Mouse (Mus musculus): ENCODE results near the gene Hprt. TPM values are rescaled to one million over a fixed set of nuclear protein-coding genes. Genes with fewer than 3 reads are reported as not detected.
A peak's percentile ranks its signal among the peaks of the same experiment; 100 is the strongest.
"Not testable (repeated sequence)": the region's sequence is repeated elsewhere in the genome, so short reads cannot be mapped to it uniquely, and the experiment has no call there.

Gene Hprt
- polyA plus RNA-seq, 1 experiment, result 93.6 TPM

DNA sequence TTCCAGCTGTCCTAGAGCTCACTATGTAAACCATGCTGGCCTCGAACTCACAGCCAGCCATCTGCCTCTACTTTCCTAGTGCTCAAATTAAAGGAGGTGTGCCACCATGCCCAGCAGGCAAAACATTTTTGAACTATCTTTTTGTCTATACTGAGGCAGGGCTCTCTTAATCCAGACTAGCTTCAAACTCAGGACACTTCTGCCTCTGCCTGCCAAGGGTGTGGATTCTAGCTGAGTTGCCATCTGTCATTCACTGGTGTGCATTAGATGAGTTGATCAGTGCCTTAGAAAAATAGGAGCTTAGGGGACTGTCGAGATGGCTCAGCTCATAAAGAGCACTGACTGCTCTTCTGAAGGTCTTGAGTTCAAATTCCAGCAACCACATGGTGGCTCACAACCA, 35.1 kb downstream of the Hprt start:
- Histone ChIP-seq H3K4me3 (ENCODE audit: insufficient read depth, low read depth, low read length) (no peak overlapping the region), H3K27ac (replicated peaks; ENCODE audit: low read depth, low read length) (no peak overlapping the region), H3K4me1 (ENCODE audit: control insufficient read depth, insufficient read depth, insufficient read length, low read length) (no peaks in the 10 kb centered on the region)

DNA sequence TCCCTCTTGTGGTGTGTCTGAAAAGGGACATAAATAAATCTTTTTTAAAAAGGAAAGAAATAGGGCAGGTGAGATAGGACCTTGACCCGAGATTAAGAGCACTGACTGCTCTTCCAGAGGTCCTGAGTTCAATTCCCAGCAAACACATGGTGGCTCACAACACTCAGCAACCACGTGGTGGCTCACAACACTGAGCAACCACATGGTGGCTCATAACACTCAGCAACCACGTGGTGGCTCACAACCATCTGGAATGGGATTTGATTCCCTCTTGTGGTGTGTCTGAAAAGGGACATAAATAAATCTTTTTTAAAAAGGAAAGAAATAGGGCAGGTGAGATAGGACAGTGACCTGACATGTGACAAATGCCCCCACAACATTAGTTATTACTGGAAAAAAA, 36.3 kb downstream of the Hprt start:
- not testable (repeated sequence) for H3K4me1 ChIP-seq (ENCODE audit: control insufficient read depth, insufficient read depth, insufficient read length, low read length); H3K27ac ChIP-seq (replicated peaks; ENCODE audit: low read depth, low read length); H3K4me3 ChIP-seq (ENCODE audit: insufficient read depth, low read depth, low read length)

DNA sequence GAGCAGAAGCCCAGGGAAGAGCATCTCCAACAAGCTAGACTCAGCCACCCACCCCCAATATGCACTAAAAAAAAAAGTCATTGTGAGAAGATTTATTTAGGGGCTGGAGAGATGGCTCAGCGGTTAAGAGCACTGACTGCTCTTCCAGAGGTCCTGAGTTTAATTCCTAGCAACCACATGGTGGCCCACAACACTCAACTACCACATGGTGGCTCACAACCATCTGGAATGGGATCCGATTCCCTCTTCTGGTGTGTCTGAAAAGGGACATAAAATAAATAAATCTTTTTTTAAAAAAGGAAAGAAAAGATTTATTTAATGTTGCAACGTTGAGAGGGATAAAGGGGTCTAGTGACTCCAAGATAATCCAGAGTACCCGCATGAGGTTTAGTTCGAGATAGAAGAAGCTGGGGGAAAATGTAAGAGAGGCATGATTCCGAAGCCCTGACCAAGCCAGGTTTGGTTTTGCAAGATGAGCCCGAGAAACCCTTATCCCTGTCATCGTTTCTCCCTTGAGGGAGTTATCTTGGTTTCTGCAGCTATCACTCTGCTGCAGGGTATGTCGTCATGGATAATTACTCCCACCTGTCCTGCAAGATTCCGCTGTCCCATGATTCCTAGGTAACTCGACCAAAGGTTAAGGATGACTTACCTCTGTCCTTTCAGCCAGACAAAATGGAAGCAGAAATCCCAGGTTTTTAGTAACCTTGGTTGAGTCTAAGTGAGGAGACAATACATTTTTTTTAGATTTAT, 37.7 kb downstream of the Hprt start:
- H3K4me1 ChIP-seq (ENCODE audit: control insufficient read depth, insufficient read depth, insufficient read length, low read length), result no peaks in the 10 kb centered on the region
- no peak overlapping the region for H3K27ac ChIP-seq (replicated peaks; ENCODE audit: low read depth, low read length)
- no peak overlapping the region for H3K4me3 ChIP-seq (ENCODE audit: insufficient read depth, low read depth, low read length)

DNA sequence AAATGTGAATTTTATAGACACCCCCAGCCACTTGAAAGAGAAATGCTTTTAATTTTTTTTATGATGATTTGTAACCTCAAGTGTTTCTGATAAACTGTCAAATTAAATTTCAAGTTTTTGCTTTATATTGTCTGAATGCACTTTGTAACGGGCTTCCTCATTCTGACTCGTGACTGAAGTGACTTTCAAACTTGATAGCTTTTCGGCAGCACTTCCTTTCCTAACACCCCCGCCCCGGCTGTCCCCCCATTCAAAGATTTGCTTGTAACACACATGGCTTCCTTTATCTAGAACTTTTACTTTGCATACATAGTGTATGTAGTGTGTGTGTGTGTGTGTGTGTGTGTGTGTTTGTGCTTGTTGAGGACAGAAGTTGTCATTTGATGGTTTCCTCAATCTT, 41.6 kb downstream of the Hprt start:
- H3K27ac ChIP-seq (replicated peaks; ENCODE audit: low read depth, low read length), result no peak overlapping the region
- H3K4me1 ChIP-seq (ENCODE audit: control insufficient read depth, insufficient read depth, insufficient read length, low read length), result no peaks in the 10 kb centered on the region
- no peak overlapping the region for H3K4me3 ChIP-seq (ENCODE audit: insufficient read depth, low read depth, low read length)

DNA sequence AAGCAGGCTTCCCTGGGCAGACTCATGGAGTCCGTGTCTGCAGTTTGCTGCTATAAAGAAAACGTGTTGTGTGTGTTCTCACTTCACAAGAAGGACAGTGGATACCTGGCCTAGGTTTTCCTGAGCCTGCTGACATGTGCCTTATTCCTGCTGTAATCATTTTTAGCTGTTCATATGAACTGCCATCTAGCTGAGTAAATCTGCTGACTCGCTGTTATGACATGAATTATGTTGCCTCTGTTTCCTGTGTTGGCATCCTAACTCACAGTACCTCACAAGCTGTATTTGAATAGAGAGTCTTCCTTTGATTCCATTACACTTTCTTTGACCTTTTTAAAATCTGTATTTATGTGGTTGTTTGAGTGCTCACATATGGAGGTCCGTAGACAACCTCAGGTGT, 50.3 kb downstream of the Hprt start:
- no peak overlapping the region for H3K27ac ChIP-seq (replicated peaks; ENCODE audit: low read depth, low read length)
- no peak overlapping the region for H3K4me3 ChIP-seq (ENCODE audit: insufficient read depth, low read depth, low read length)

DNA sequence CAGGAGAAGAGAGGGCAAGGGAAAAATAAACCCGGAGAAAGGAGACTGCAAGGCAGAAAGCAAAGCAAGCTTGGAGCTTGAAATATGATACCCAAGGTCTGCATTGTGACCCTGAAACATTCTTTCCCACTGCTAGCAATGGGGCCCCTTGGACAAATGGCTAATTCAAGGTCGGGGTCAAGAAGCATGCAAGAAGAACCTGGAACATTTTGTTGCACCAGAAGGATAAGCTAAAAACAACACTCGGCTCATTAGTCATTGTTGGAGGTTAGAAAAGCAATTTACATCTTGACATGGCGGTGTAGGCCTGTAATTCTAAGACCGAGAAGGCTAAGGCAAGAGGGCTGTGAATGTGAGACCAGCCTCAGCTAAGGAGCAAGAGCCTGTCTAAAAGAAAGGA, 51.7 kb downstream of the Hprt start:
- H3K4me3 ChIP-seq (ENCODE audit: insufficient read depth, low read depth, low read length), result no peak overlapping the region
- H3K27ac ChIP-seq (replicated peaks; ENCODE audit: low read depth, low read length), result no peak overlapping the region
- H3K4me1 ChIP-seq (ENCODE audit: control insufficient read depth, insufficient read depth, insufficient read length, low read length), result no peaks in the 10 kb centered on the region

More for the DNA sequence above, 50.3 kb downstream of the Hprt start:
- H3K4me1 ChIP-seq (ENCODE audit: control insufficient read depth, insufficient read depth, insufficient read length, low read length), result no peaks in the 10 kb centered on the region

DNA sequence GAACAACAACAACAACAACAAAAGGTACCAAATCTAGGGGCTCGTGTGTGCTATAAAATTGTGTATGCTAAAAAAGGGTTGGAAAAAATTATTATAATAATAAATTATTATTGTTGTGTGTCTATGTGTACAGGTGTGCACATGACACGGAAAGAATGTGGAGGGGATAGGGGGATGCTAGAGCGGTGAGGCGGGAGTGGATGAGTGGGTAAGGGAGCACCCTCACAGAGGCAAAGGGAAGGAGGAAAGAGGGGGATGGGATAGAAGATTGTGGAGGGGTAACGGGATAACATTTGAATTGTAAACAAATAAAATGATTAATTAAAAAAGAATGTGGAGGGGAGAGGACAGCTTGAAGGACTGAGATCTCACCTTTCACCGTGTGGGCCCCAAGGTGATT, 52.2 kb downstream of the Hprt start:
- H3K4me1 ChIP-seq (ENCODE audit: control insufficient read depth, insufficient read depth, insufficient read length, low read length), result no peaks in the 10 kb centered on the region
- H3K27ac ChIP-seq (replicated peaks; ENCODE audit: low read depth, low read length), result no peak overlapping the region
- no peak overlapping the region for H3K4me3 ChIP-seq (ENCODE audit: insufficient read depth, low read depth, low read length)

DNA sequence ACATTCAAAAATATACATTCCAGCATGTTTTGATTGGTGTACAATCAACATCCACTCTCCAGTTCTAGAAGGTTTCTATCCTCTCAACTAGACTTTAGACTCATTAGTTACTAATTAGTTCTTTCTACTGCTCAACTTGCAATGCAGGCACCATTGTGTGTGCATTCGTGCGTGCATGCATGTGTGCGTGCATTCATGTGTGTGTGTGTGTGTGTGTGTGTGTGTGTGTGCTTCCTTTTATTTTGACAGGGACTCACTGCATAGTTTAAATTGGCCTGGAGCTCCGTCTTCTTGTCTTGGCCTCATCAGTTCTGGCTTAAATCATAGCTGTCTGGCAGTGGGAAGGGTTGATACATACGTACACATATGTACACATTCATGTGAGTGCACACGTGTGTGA, 53.1 kb downstream of the Hprt start:
- Histone ChIP-seq H3K4me3 (ENCODE audit: insufficient read depth, low read depth, low read length) (no peak overlapping the region), H3K27ac (replicated peaks; ENCODE audit: low read depth, low read length) (no peak overlapping the region), H3K4me1 (ENCODE audit: control insufficient read depth, insufficient read depth, insufficient read length, low read length) (peaks cover 2% of the 10 kb centered on the region; the same call in 1 of the 2 replicates)

DNA sequence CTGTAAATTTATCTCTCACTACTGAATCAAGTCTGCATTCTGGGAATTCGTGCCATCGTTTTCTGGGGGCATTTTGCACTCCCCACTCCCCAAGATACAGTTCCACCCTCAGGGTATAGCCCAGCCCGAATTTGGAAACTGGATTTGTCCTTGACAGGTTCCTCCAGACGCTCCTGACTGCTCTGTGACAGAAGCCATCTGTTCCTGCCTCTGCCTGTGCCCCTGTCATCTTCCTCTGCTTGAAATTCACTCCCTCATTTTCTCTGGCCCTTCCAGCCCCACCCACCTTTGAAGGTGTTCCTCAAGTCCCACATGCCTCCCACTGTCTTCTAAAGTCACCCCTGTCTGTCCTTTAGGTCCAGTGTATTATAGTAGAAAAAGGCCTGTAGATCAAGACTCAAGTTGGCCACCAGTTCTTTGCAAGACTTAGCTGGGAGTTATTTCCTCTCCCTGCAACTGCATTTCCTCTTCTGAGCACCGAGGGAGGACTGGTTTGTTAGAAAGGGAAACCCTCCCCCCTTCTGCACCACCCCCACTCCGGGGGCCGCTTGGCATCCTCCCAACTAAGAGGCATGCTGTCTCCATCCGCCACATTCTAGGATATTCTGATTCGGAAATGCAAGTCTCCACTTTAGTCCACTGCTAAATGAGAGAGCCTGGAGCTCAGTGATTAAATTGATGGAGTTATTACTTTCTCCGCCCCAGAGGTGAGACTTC, 57.4 kb downstream of the Hprt start:
- Histone ChIP-seq H3K27ac (replicated peaks; ENCODE audit: low read depth, low read length) (peak overlapping the region; percentile 44), H3K4me1 (ENCODE audit: control insufficient read depth, insufficient read depth, insufficient read length, low read length) (peaks cover 2% of the 10 kb centered on the region; the same call in 1 of the 2 replicates), H3K4me3 (ENCODE audit: insufficient read depth, low read depth, low read length) (no peak overlapping the region)

DNA sequence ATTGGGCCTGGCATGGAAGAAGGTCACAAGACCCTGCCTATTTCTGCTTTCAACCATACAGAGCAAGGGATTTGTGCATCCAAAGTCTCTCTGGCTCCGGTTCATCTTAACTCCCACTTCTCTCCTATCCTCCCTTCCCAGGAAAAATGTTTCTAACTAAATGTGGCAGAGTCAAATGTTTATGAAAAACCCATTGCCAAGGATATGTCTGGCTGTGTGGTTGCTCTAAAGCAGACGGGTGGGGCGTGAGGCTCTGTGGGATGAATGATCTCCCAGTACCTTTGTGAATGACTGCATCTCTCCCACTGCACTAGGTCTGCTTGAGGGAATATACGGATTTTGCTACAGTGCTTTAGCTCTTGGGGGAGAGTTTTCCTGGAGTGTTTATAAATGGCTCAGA, 58.1 kb downstream of the Hprt start:
- Histone ChIP-seq H3K4me3 (ENCODE audit: insufficient read depth, low read depth, low read length) (no peak overlapping the region), H3K27ac (replicated peaks; ENCODE audit: low read depth, low read length) (peak overlapping the region; percentile 11; the same call in 1 of the 2 replicates), H3K4me1 (ENCODE audit: control insufficient read depth, insufficient read depth, insufficient read length, low read length) (peaks cover 2% of the 10 kb centered on the region; the same call in 1 of the 2 replicates)

DNA sequence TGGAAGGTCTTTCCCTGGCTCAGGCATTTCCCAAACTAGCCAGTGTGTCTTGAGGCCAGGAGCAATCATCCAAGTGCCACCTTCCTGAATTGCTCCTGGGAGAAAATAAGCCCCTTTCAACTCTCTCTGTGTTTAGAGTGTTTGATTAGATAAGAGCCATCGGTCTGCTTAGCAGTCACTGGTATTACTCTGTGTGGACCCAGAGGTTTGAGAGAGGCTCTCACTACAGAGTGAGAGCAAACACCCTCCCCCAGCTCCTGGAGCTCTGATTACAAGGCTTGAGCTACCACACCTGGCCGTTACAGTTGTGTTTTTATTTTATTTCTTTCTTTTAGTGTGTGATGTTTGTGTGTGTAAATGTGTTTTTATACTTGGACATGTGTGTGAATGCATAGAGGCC, 59.0 kb downstream of the Hprt start:
- Histone ChIP-seq H3K4me3 (ENCODE audit: insufficient read depth, low read depth, low read length) (no peak overlapping the region), H3K4me1 (ENCODE audit: control insufficient read depth, insufficient read depth, insufficient read length, low read length) (peaks cover 2% of the 10 kb centered on the region; the same call in 1 of the 2 replicates), H3K27ac (replicated peaks; ENCODE audit: low read depth, low read length) (no peak overlapping the region)

DNA sequence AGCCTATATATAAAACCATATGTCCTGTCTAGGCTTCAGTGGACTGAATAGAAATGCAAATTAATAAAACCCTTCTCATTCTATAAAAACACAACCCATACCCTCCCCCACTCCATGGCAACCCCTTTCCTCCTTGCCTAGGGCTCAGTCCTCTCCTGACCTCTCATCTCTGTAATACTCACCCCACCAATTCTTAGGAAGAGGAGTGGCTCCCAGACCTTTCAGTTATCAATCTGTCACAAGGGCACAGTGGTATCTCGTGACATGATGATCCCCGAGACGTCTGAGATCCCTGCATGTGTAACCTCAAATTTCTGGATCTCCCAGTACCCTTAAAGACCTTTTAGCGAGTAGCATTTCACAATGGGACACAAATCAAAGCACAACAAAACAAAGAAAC, 61.3 kb downstream of the Hprt start:
- Histone ChIP-seq H3K27ac (replicated peaks; ENCODE audit: low read depth, low read length) (no peak overlapping the region), H3K4me3 (ENCODE audit: insufficient read depth, low read depth, low read length) (no peak overlapping the region), H3K4me1 (ENCODE audit: control insufficient read depth, insufficient read depth, insufficient read length, low read length) (peaks cover 2% of the 10 kb centered on the region)

DNA sequence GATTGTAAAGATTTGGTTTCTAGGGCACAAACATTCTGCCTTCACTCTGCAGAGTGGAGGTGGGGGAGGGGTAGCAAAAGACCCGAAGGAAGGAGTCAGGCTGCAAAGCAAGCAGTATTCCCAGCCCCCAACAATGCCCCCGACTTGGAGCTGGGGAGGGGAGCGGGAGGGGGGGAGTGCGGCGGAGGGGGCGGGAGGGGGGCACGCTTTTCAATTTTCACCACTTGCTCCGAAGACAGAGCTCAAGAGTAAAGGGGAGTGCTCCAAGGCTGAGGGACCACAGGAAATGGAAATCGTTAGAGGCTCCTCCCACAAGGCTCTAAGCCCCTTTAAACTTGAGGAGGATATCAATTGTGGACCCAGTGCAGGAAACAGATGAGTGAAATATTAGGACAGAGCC, 62.4 kb downstream of the Hprt start:
- no peak overlapping the region for H3K4me3 ChIP-seq (ENCODE audit: insufficient read depth, low read depth, low read length)
- H3K4me1 ChIP-seq (ENCODE audit: control insufficient read depth, insufficient read depth, insufficient read length, low read length), result peaks cover 2% of the 10 kb centered on the region
- H3K27ac ChIP-seq (replicated peaks; ENCODE audit: low read depth, low read length), result no peak overlapping the region

DNA sequence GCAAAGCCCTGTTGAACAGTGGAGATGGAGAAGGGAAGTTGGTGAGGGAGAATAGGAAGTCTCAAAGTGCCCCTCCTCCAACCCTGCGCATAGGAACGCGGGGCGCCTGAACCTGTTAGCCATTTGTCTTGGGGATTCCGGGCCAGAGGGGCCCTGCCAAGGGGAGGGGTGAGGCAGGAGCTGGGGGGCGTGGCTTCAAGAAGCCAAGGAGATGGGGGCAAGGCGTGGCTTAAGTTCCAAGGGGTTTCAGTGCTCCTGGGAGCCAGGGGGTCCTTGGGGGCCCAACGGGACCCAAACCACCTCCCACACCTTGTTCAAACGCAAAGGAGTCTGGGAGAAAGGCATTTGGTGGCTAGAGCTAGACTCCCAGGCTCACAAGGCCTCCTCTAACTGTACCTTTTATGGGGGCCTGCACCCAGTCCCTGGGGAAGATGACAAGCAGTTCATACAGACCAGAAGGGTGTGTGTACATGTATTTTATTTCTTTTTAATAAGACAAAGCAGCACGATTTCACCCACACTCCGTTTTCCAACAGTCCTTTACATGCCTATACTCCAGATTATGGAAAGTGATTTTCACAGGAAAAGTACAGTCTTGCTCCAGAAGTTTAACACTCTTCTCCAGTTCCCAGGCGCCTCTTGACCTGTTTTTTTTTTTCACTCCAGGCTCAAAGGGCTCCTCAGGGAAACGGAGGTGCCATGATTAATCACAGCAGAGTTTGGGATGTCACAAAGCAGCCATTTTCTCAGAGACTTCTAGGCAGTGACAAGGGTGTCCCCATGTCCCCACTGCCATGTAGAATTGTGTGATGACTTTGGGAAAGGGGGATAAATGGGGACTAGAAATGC, 64.9 kb downstream of the Hprt start:
- no peaks in the 10 kb centered on the region; the same call in 1 of the 2 replicates for H3K4me1 ChIP-seq (ENCODE audit: control insufficient read depth, insufficient read depth, insufficient read length, low read length)
- H3K27ac ChIP-seq (replicated peaks; ENCODE audit: low read depth, low read length), result no peak overlapping the region
- no peak overlapping the region; the same call in 1 of the 2 replicates for H3K4me3 ChIP-seq (ENCODE audit: insufficient read depth, low read depth, low read length)

DNA sequence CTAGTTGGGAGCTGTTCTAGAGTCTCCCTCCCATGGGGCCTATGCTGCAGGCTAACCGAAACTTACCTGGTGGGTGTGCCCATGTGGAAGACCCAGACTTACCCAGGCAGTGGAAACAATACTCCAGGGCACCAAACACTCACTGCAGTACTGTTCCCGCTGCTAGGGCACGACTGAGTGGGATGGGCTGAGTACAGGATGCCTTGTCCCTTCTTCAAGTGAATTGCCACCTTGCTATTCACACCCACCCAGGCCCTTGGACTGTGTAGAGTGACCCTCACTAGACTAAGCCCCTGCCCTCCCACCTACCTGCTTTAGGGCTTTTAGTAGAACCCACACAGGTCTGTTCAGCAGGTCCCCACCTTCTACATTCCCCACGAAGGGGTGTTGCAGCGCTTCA, 65.9 kb downstream of the Hprt start:
- Histone ChIP-seq H3K4me3 (ENCODE audit: insufficient read depth, low read depth, low read length) (no peak overlapping the region), H3K27ac (replicated peaks; ENCODE audit: low read depth, low read length) (no peak overlapping the region), H3K4me1 (ENCODE audit: control insufficient read depth, insufficient read depth, insufficient read length, low read length) (no peaks in the 10 kb centered on the region; the same call in 1 of the 2 replicates)
